Mouse (Mus musculus): ENCODE results near the gene Smg1.

Smg1 gene

GRCm38 (mm10) chr7:118243453-118244385 lies at the start of gene Smg1:
TSS of gene Smg1 (minus strand) at chr7:118243670.
- DNase-seq (ENCODE audit: low read depth): peak; percentile 89

GRCm38 (mm10) chr7:118283186-118283585 lies 39.7 kb upstream of the Smg1 start:
- DNase-seq (ENCODE audit: low read depth): no peak

GRCm38 (mm10) chr7:118282543-118282942 lies 39.1 kb upstream of the Smg1 start:
- no peak for DNase-seq (ENCODE audit: low read depth)

- no peak for DNase-seq (ENCODE audit: low read depth)
These were observed 36.1 kb upstream of the Smg1 start for GRCm38 (mm10) chr7:118279521-118279920.

- peak; percentile 79 for DNase-seq (ENCODE audit: low read depth)
These were observed 34.0 kb upstream of the Smg1 start for GRCm38 (mm10) chr7:118277335-118277910.

GRCm38 (mm10) chr7:118276684-118277334 lies 33.3 kb upstream of the Smg1 start:
- no peak for DNase-seq (ENCODE audit: low read depth)

GRCm38 (mm10) chr7:118275265-118275664 lies 31.8 kb upstream of the Smg1 start:
- no peak for DNase-seq (ENCODE audit: low read depth)

- no peak for DNase-seq (ENCODE audit: low read depth)
These were observed 31.4 kb upstream of the Smg1 start for GRCm38 (mm10) chr7:118274851-118275250.

GRCm38 (mm10) chr7:118274169-118274568 lies 30.7 kb upstream of the Smg1 start:
- no peak for DNase-seq (ENCODE audit: low read depth)

GRCm38 (mm10) chr7:118266099-118266498 lies 22.6 kb upstream of the Smg1 start:
- no peak for DNase-seq (ENCODE audit: low read depth)

- no peak for DNase-seq (ENCODE audit: low read depth)
These were observed 20.1 kb upstream of the Smg1 start for GRCm38 (mm10) chr7:118263606-118264005.

GRCm38 (mm10) chr7:118262409-118262808 lies 18.9 kb upstream of the Smg1 start:
- no peak for DNase-seq (ENCODE audit: low read depth)

- no peak for DNase-seq (ENCODE audit: low read depth)
These were observed 16.3 kb upstream of the Smg1 start for GRCm38 (mm10) chr7:118259676-118260305.

GRCm38 (mm10) chr7:118258451-118258850 lies 15.0 kb upstream of the Smg1 start:
- DNase-seq (ENCODE audit: low read depth): no peak

GRCm38 (mm10) chr7:118256740-118257139 lies 13.3 kb upstream of the Smg1 start:
- DNase-seq (ENCODE audit: low read depth): no peak

- no peak for DNase-seq (ENCODE audit: low read depth)
These were observed 11.0 kb upstream of the Smg1 start for GRCm38 (mm10) chr7:118254460-118254859.

- DNase-seq (ENCODE audit: low read depth): no peak
These were observed 10.5 kb upstream of the Smg1 start for GRCm38 (mm10) chr7:118254015-118254414.

GRCm38 (mm10) chr7:118252979-118253378 lies 9.5 kb upstream of the Smg1 start:
- DNase-seq (ENCODE audit: low read depth): no peak

- DNase-seq (ENCODE audit: low read depth): peak; percentile 96
These were observed 8.9 kb upstream of the Smg1 start for GRCm38 (mm10) chr7:118252349-118252748.

GRCm38 (mm10) chr7:118251392-118252170 lies 8.1 kb upstream of the Smg1 start:
- DNase-seq (ENCODE audit: low read depth): peak; percentile 79

GRCm38 (mm10) chr7:118250482-118251160 lies 7.2 kb upstream of the Smg1 start:
- no peak for DNase-seq (ENCODE audit: low read depth)
